Mouse (Mus musculus) G1E (cell line): ENCODE data around the gene Sectm1a. TPM values are rescaled to one million over a fixed set of nuclear protein-coding genes. Genes with fewer than 3 reads are reported as not detected.
"Not testable (repeated sequence)": the region's sequence is repeated elsewhere in the genome, so short reads cannot be mapped to it uniquely, and the experiment has no call there.

ENCODE experiments used
- ATAC-seq: 2 replicates; pipeline ENCODE4 v1.8.0; 2016; ENCODE audit warnings: mild to moderate bottlenecking; ENCODE audit not compliant: insufficient number of reproducible peaks, poor library complexity, low FRiP score, severe bottlenecking; ENCODE audit errors: extremely low read depth
- DNase-seq: peaks from one replicate; pipeline ENCODE4 v3.0.0; 2012; ENCODE audit warnings: low spot score
- H3K27me3 ChIP-seq: 2 replicates; pipeline ENCODE4 v1.6.1; 2012; ENCODE audit warnings: mild to moderate bottlenecking, low read length, inconsistent platforms; ENCODE audit not compliant: insufficient read depth
- H3K36me3 ChIP-seq: replicated peaks from 2 replicates; pipeline ENCODE3; 2012; ENCODE audit warnings: mild to moderate bottlenecking, inconsistent platforms
- H3K4me1 ChIP-seq: 2 replicates; pipeline ENCODE4 v1.6.1; 2012; ENCODE audit warnings: low read depth, low read length, inconsistent platforms, mixed read lengths; ENCODE audit not compliant: insufficient read depth
- H3K4me3 ChIP-seq: 2 replicates; pipeline ENCODE4 v1.5.1; 2012; ENCODE audit warnings: low read depth, mild to moderate bottlenecking, inconsistent platforms, low read length, moderate library complexity, mixed read lengths
- H3K9me3 ChIP-seq: replicated peaks from 2 replicates; pipeline ENCODE4 v1.6.1; 2012; ENCODE audit warnings: inconsistent platforms
- CTCF ChIP-seq: IDR thresholded peaks from 2 replicates; pipeline ENCODE4 v1.5.1; 2012; ENCODE audit warnings: low read depth, low read length, inconsistent platforms, mixed read lengths
- GATA1 ChIP-seq: IDR thresholded peaks from 2 replicates; pipeline ENCODE4 v1.6.1; 2012; ENCODE audit warnings: borderline replicate concordance, low read length, inconsistent platforms, mixed read lengths
- GATA2 ChIP-seq: IDR thresholded peaks from 2 replicates; pipeline ENCODE4 v1.6.1; 2012; ENCODE audit warnings: low read depth, low read length, inconsistent platforms, borderline replicate concordance
- POLR2AphosphoS5 ChIP-seq: IDR thresholded peaks from 2 replicates; pipeline ENCODE4 v1.6.1; 2012; ENCODE audit warnings: low read depth, low read length, inconsistent platforms; ENCODE audit not compliant: insufficient replicate concordance
- TAL1 ChIP-seq: conservative IDR thresholded peaks from 2 replicates; pipeline ENCODE4 v1.6.1; 2012; ENCODE audit warnings: low read depth, low read length, inconsistent platforms, mixed read lengths
- polyA plus RNA-seq: library from polyadenylated mRNA; stranded (reverse); fragments of >175 nt; gene quantifications from 2 replicates; pipeline ENCODE4 v1.2.3, GENCODE M21; 2012
- total RNA-seq, 2 experiments: library from RNA; stranded (forward) in 1 of 2; stranded (reverse) in 1 of 2; fragments of 200-1000 nt in 1 of 2; fragments of >200 nt in 1 of 2; fragmentation: Nextera tagmentation in 1 of 2; gene quantifications; 2 replicates each; pipeline ENCODE4 v1.2.3; 2014 to 2017

Sectm1a gene
- total and polyA plus RNA-seq, 3 experiments, result 0.38 TPM; not detected in 2

DNA sequence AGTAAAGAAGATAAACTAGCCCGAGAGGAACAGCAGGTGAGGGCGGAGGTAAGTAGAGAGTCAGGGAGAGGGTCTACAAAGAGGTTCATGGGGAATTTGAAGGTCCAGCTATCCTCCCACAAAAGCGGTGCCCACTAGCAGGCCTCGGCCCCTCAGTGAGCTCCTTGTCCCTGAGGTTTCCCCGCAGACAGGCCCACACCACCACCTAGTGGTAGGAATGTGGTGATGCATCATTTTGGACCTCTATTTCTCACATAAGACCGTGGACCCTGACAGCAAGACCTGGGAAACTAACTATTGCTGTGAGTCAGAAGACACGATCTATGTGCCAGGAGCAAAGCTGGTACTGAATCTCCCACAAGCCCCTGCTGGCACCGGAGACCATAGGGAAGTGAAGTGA, 27.5 kb downstream of the Sectm1a start:
- DNase-seq, result peak; percentile 43
- no peaks in the 10 kb centered on the region for H3K9me3 ChIP-seq
- peaks cover 45% of the 10 kb centered on the region for H3K27me3 ChIP-seq
- no peaks in the 10 kb centered on the region for H3K4me1 ChIP-seq
- ATAC-seq, result peak; percentile 66
- no peak overlapping the region for H3K4me3 ChIP-seq
- TF ChIP-seq CTCF (peak; percentile 87), TAL1 (no peak)
- H3K36me3 ChIP-seq, result no peaks in the 10 kb centered on the region

DNA sequence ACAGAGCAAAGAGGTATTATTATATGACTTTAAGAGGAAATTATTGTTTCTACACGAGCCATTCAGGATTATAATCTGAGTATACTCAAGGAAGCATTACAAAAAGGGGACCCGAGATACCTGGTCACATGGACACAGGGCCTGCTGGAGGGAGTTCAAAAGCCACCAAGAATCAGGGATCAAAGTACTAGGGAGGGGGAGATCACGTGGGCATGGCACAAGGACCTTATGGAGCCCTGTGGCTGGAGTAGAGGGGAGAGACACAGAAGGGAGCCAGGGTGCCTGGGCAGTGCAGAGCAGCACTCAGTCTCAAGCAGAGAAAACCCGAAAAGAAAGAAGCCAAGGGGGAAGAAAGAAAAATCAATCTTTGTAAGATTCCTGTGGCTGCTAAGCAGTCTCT, 28.6 kb downstream of the Sectm1a start:
- Histone ChIP-seq H3K4me3 (no peak overlapping the region), H3K4me1 (no peaks in the 10 kb centered on the region), H3K27me3 (peaks cover 46% of the 10 kb centered on the region), H3K9me3 (no peaks in the 10 kb centered on the region), H3K36me3 (no peaks in the 10 kb centered on the region)
- no peak for ATAC-seq
- TF ChIP-seq POLR2AphosphoS5, result no peak
- no peak for TF ChIP-seq TAL1
- no peak for TF ChIP-seq CTCF
- no peak for TF ChIP-seq GATA1
- TF ChIP-seq GATA2, result no peak
- DNase-seq, result no peak

- no peaks in the 10 kb centered on the region for H3K36me3 ChIP-seq
- peaks cover 47% of the 10 kb centered on the region for H3K27me3 ChIP-seq
- no peak overlapping the region for H3K4me3 ChIP-seq
- no peaks in the 10 kb centered on the region for H3K9me3 ChIP-seq
- no peaks in the 10 kb centered on the region for H3K4me1 ChIP-seq
- DNase-seq, result no peak
- ATAC-seq, result no peak
- TF ChIP-seq TAL1, result no peak
- TF ChIP-seq CTCF, result no peak
- TF ChIP-seq GATA1, result no peak
- TF ChIP-seq GATA2, result no peak
- TF ChIP-seq POLR2AphosphoS5, result no peak
These were observed 29.2 kb downstream of the Sectm1a start for GRCm38 (mm10) chr11:121051793-121052192.

- Histone ChIP-seq H3K4me1 (no peaks in the 10 kb centered on the region), H3K9me3 (no peaks in the 10 kb centered on the region), H3K36me3 (no peaks in the 10 kb centered on the region), H3K27me3 (peaks cover 39% of the 10 kb centered on the region), H3K4me3 (no peak overlapping the region)
- no peak for DNase-seq
- TF ChIP-seq TAL1, result no peak
- TF ChIP-seq CTCF, result no peak
- ATAC-seq, result no peak
These were observed 31.2 kb downstream of the Sectm1a start for GRCm38 (mm10) chr11:121049840-121050239.

DNA sequence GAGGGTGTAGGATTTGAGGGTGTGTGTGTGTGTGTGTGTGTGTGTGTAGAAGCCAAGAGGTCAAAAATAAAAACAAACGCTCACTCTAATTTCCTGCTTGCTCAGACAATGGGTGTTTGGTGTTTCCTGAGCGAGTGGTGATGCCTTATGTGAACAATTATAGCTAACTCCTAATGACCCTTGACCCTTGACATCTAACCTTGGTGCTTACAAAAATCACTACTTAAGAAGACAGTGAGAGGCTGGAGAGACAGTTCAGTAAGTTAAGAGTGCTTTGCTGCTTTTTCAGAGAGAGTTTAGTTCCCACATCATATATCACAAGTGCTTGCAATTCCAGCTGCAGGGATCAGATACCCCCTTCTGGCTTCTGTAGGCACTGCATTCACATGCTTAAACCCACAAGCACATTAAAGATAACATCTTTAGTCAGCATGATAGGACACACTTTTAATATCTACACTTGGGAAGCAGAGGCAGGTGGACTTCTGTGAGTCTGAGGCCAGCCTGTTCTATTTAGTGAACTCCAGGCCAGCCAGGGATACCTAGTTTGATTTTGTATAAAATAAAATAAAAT, 33.1 kb downstream of the Sectm1a start:
- no peak overlapping the region for H3K4me3 ChIP-seq
- H3K4me1 ChIP-seq, result no peaks in the 10 kb centered on the region
- H3K36me3 ChIP-seq, result no peaks in the 10 kb centered on the region
- peaks cover 38% of the 10 kb centered on the region for H3K27me3 ChIP-seq
- TF ChIP-seq POLR2AphosphoS5, result no peak
- no peak for TF ChIP-seq GATA1
- TF ChIP-seq CTCF, result no peak
- TF ChIP-seq TAL1, result no peak
- TF ChIP-seq GATA2, result no peak
- DNase-seq (no peak), ATAC-seq (no peak)
- H3K9me3 ChIP-seq, result no peaks in the 10 kb centered on the region

GRCm38 (mm10) chr11:121045286-121045685, 35.7 kb downstream of the Sectm1a start:
- Histone ChIP-seq H3K4me3 (no peak overlapping the region), H3K27me3 (peaks cover 41% of the 10 kb centered on the region), H3K4me1 (peaks cover 3% of the 10 kb centered on the region; the same call in 1 of the 2 replicates), H3K9me3 (no peaks in the 10 kb centered on the region), H3K36me3 (no peaks in the 10 kb centered on the region)
- DNase-seq (no peak), ATAC-seq (no peak)
- TF ChIP-seq CTCF, result no peak
- no peak for TF ChIP-seq POLR2AphosphoS5
- no peak for TF ChIP-seq GATA1
- no peak for TF ChIP-seq GATA2
- no peak for TF ChIP-seq TAL1

DNA sequence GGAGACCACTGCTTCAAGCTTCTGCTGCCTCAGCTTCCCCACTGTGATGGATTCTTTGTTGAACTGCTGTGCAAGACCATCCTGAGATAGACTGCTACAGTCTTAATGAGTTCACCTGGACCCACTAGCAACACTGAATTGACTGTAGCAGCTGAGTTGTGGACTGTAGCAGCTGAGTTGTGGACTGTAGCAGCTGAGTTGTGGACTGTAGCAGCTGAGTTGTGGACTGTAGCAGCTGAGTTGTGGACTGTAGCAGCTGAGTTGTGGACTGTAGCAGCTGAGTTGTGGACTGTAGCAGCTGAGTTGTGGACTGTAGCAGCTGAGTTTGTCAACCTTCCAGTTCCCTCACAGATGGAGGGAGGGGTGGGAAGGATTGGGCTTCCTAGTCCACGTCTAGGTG, 38.0 kb downstream of the Sectm1a start:
- peaks cover 49% of the 10 kb centered on the region for H3K27me3 ChIP-seq
- ATAC-seq, H3K4me1 ChIP-seq, H3K4me3 ChIP-seq, H3K9me3 ChIP-seq, H3K36me3 ChIP-seq, DNase-seq: not testable (repeated sequence)
